Mouse (Mus musculus) midbrain, embryonic 11.5 days (tissue): ENCODE data around the gene Ang4. TPM values are rescaled to one million over a fixed set of nuclear protein-coding genes. Genes with fewer than 3 reads are reported as not detected.
A peak's percentile ranks its signal among the peaks of the same experiment; 100 is the strongest.
"Not testable (repeated sequence)": the region's sequence is repeated elsewhere in the genome, so short reads cannot be mapped to it uniquely, and the experiment has no call there.

Experiments used
- ATAC-seq: fragments of 200-750 bp; cut with Nextera tagmentation; 2 replicates; pipeline ENCODE4 v1.8.0; 2017; ENCODE audit warnings: moderate TSS enrichment, moderate library complexity; ENCODE audit not compliant: low FRiP score
- DNase-seq: peaks from one replicate; pipeline ENCODE4 v3.0.0; 2015; ENCODE audit warnings: low spot score; ENCODE audit errors: missing footprints
- H3K27ac ChIP-seq: fragments of 300-500 bp; sonication (generic); 2 replicates; pipeline ENCODE4 v1.5.1; 2014; ENCODE audit warnings: low read depth, low read length
- H3K27me3 ChIP-seq: fragments of 300-500 bp; sonication (generic); 2 replicates; pipeline ENCODE4 v1.6.1; 2014; ENCODE audit warnings: mild to moderate bottlenecking, low read length, moderate library complexity, mixed read lengths; ENCODE audit not compliant: control insufficient read depth, insufficient read depth
- H3K36me3 ChIP-seq: fragments of 300-500 bp; sonication (generic); 2 replicates; pipeline ENCODE4 v1.6.1; 2014; ENCODE audit warnings: mild to moderate bottlenecking, low read length, moderate library complexity, mixed read lengths; ENCODE audit not compliant: control insufficient read depth, insufficient read depth
- H3K4me1 ChIP-seq: fragments of 300-500 bp; sonication (generic); 2 replicates; pipeline ENCODE4 v1.6.1; 2014; ENCODE audit warnings: low read length; ENCODE audit not compliant: control insufficient read depth, insufficient read depth
- H3K4me2 ChIP-seq: fragments of 300-500 bp; sonication (generic); 2 replicates; pipeline ENCODE4 v1.6.1; 2014; ENCODE audit warnings: mild to moderate bottlenecking, moderate library complexity
- H3K4me3 ChIP-seq: fragments of 300-500 bp; sonication (generic); 2 replicates; pipeline ENCODE4 v1.5.1; 2014; ENCODE audit warnings: low read depth, low read length
- H3K9ac ChIP-seq: fragments of 300-500 bp; sonication (generic); 2 replicates; pipeline ENCODE4 v1.6.1; 2014; ENCODE audit warnings: low read length
- H3K9me3 ChIP-seq: fragments of 300-500 bp; sonication (generic); 2 replicates; pipeline ENCODE4 v1.6.1; 2016; ENCODE audit warnings: low read length; ENCODE audit not compliant: control insufficient read depth
- WGBS: fragments of 180-500 bp; shearing (Covaris S2); extraction: QIAGEN DNeasy Blood & Tissue Kit; methylation state at CpG from one replicate; pipeline ENCODE4 v1.1.7; 2014; 5-methylcytosine and 5-hydroxymethylcytosine counted together
- polyA plus RNA-seq: library from polyadenylated mRNA; unstranded; fragments of >200 nt; fragmentation: Nextera tagmentation; extraction: Ambion mirVana; gene quantifications from 2 replicates; pipeline ENCODE4 v1.2.1, GENCODE M21; 2014

Ang4 gene
- not detected in 2 replicates for polyA plus RNA-seq

- H3K36me3 ChIP-seq, result no peaks in the 10 kb centered on the region
- H3K9ac ChIP-seq, result no peak within 1 kb of the TSS
- WGBS, result 84% methylated on average over 5 of the region's 5 CpGs
- no peak within 1 kb of the TSS for H3K4me2 ChIP-seq
- H3K4me3 ChIP-seq, result no peak within 1 kb of the TSS
- no peaks in the 10 kb centered on the region for H3K27me3 ChIP-seq
- H3K4me1 ChIP-seq, result no peaks in the 10 kb centered on the region
- ATAC-seq, result no peak
- H3K9me3 ChIP-seq, result no peaks in the 10 kb centered on the region
- no peak for DNase-seq
- no peak within 1 kb of the TSS for H3K27ac ChIP-seq
Observed at GRCm38 (mm10) chr14:51773490-51773889, at the start of gene Ang4. Ang4 (minus strand) TSS chr14:51773590.

DNA sequence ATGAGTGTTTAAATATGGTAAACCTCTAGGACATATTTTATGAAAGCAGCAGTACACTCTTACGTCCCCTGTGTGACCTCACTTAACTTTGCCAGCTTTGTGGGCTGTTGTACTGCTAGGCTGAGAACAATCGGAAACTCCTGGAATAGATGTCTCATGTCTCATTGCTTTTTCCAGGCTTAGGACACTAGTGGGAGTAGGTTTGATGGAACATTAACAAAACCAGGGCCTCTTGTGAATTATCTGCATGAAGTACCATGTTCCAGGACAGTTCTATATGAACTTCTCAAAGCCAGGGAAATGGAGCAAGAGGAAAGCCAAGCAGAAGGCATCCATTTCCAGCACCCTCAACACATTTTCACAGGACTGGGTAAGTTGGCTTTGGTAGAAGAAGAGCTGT is 26.4 kb upstream of the Ang4 start, which contains the start of gene AY358078:
TSS of gene AY358078 (plus strand) at position 301 of the 400 bp plus-strand sequence.
- 92% methylated on average over 2 of the region's 2 CpGs for WGBS
- no peak for DNase-seq
- Histone ChIP-seq H3K27ac (no peak within 1 kb of the TSS), H3K36me3 (no peaks in the 10 kb centered on the region), H3K9ac (no peak within 1 kb of the TSS), H3K27me3 (no peaks in the 10 kb centered on the region), H3K4me2 (no peak within 1 kb of the TSS), H3K4me3 (no peak within 1 kb of the TSS), H3K4me1 (no peaks in the 10 kb centered on the region), H3K9me3 (no peaks in the 10 kb centered on the region)
- ATAC-seq, result no peak

GRCm38 (mm10) chr14:51794106-51794505 is 20.7 kb upstream of the Ang4 start:
- 92% methylated on average over 2 of the region's 2 CpGs for WGBS

DNA sequence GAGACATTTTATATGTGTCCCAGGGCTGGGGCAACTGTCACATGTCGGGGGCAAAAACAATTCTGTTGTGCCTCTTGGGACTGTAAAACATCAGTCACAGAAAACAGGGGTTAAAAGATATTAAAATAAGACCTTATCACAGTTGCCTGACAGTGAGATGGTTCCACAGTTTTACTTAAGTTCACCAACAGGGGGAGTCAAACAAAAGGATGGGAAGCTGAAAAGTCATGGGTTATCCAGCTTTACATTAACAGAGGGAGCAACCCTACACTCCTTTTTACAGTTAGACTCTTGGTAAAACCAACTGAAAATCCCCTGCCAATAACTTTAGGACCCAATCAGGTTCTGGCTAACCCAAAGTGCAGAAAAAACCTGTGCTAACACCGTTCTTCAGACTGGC is 15.8 kb upstream of the Ang4 start:
- Histone ChIP-seq H3K9ac (no peak overlapping the region), H3K9me3 (no peaks in the 10 kb centered on the region), H3K4me2 (no peak overlapping the region), H3K4me3 (no peak overlapping the region), H3K27me3 (no peaks in the 10 kb centered on the region), H3K36me3 (no peaks in the 10 kb centered on the region), H3K27ac (no peak overlapping the region), H3K4me1 (no peaks in the 10 kb centered on the region)
- DNase-seq (no peak), ATAC-seq (no peak)
- WGBS, result 84% methylated on average over 2 of the region's 2 CpGs

More at GRCm38 (mm10) chr14:51794106-51794505, 20.7 kb upstream of the Ang4 start:
- no peaks in the 10 kb centered on the region for H3K4me1 ChIP-seq
- H3K4me3 ChIP-seq, result no peak overlapping the region
- no peak for ATAC-seq
- H3K27ac ChIP-seq, result no peak overlapping the region
- H3K9ac ChIP-seq, result no peak overlapping the region
- no peaks in the 10 kb centered on the region for H3K36me3 ChIP-seq
- no peak overlapping the region for H3K4me2 ChIP-seq
- H3K27me3 ChIP-seq, result no peaks in the 10 kb centered on the region
- H3K9me3 ChIP-seq, result no peaks in the 10 kb centered on the region
- DNase-seq, result no peak

DNA sequence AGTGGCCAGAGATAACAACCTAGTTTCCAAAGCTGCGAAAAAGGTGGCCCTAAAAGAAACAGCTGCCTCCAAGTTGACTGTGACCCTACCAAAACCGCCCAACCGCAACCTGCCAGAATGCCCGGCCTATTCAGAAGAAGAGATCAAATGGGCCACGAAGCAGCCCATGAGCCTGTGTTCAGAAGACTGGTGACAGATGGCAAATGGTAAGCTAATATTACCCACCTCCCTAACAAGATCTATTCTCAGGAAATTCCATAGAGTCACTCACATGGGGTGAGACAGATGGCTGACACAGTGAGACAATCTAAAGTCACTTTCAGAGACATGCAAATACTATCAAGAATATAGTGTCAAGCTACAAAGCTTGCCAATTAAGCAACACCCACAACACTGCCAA is 13.7 kb upstream of the Ang4 start:
- Histone ChIP-seq H3K4me3 (no peak overlapping the region), H3K9me3 (no peaks in the 10 kb centered on the region), H3K4me1 (no peaks in the 10 kb centered on the region), H3K27ac (no peak overlapping the region), H3K4me2 (no peak overlapping the region), H3K27me3 (no peaks in the 10 kb centered on the region), H3K36me3 (no peaks in the 10 kb centered on the region), H3K9ac (no peak overlapping the region)
- DNase-seq (no peak), ATAC-seq (peak; percentile 33; the same call in 1 of the 2 replicates)
- WGBS, result 72% methylated on average over 5 of the region's 5 CpGs

DNA sequence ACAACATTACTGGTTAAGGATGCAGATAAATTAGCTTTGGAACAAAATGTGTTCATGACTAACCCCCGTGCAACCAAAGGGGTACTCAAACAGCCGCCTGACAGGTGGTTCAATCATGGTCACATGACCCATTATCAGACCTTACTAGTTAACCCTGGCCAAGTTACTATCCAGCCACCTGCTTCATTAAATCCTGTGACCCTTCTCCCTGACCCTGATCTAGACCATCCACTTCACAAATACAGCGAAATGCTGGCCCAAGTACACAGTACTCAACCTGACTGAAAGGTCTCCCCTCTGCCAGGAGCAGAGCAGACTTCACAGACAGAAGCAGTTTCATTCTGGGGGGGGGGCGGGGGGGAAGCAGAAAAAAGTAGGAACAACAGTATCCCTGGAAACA is 12.9 kb upstream of the Ang4 start:
- Histone ChIP-seq H3K9ac (no peak overlapping the region), H3K27ac (no peak overlapping the region), H3K36me3 (no peaks in the 10 kb centered on the region), H3K27me3 (no peaks in the 10 kb centered on the region), H3K9me3 (no peaks in the 10 kb centered on the region), H3K4me2 (no peak overlapping the region), H3K4me3 (no peak overlapping the region), H3K4me1 (no peaks in the 10 kb centered on the region)
- DNase-seq (no peak), ATAC-seq (0 out of 2 replicates have a peak, but pooled peaks have one; percentile 33)
- 79% methylated on average over 3 of the region's 4 CpGs for WGBS

GRCm38 (mm10) chr14:51778865-51779481 is 5.6 kb upstream of the Ang4 start:
- Histone ChIP-seq H3K36me3 (no peaks in the 10 kb centered on the region), H3K9ac (no peak overlapping the region), H3K4me1 (no peaks in the 10 kb centered on the region), H3K4me3 (no peak overlapping the region), H3K27ac (no peak overlapping the region), H3K4me2 (no peak overlapping the region), H3K27me3 (no peaks in the 10 kb centered on the region), H3K9me3 (no peaks in the 10 kb centered on the region)
- 86% methylated on average over 4 of the region's 4 CpGs for WGBS
- DNase-seq (no peak), ATAC-seq (no peak)

DNA sequence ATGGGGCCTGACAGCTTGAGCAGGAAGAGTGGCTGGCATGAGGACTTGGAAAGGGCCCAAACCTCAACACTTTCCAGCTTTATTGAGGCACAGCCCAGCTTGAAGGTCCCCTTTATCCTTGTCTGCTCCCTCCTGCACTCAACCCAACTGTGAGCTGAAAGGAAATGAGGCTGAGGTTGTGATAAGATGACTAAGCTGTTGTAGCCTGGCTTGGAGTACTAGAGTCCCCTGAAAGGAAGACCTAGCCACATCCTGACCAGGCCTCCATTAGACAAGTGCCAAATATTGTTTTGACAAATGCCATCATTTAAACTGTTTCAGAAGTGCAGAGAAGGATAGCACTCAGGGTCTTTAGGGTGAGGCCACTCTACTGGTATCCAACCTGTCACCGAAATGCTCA is 4.4 kb upstream of the Ang4 start:
- WGBS, result 92% methylated on average over 1 of the region's 1 CpGs
- no peak overlapping the region for H3K27ac ChIP-seq
- no peaks in the 10 kb centered on the region for H3K4me1 ChIP-seq
- H3K9ac ChIP-seq, result no peak overlapping the region
- no peak for ATAC-seq
- no peak overlapping the region for H3K4me3 ChIP-seq
- no peaks in the 10 kb centered on the region for H3K36me3 ChIP-seq
- H3K9me3 ChIP-seq, result no peaks in the 10 kb centered on the region
- no peak for DNase-seq
- no peaks in the 10 kb centered on the region for H3K27me3 ChIP-seq
- H3K4me2 ChIP-seq, result no peak overlapping the region

- not testable (repeated sequence) for H3K9ac ChIP-seq, H3K4me1 ChIP-seq
- WGBS, result 87% methylated on average over 1 of the region's 1 CpGs
Observed at GRCm38 (mm10) chr14:51771378-51771777, 2.0 kb downstream of the Ang4 start.

More at GRCm38 (mm10) chr14:51771378-51771777, 2.0 kb downstream of the Ang4 start:
- DNase-seq (peak; percentile 86), ATAC-seq (peak; percentile 30; the same call in 1 of the 2 replicates)
- not testable (repeated sequence) for H3K27ac ChIP-seq, H3K9me3 ChIP-seq, H3K27me3 ChIP-seq, H3K4me3 ChIP-seq, H3K36me3 ChIP-seq, H3K4me2 ChIP-seq
